Mouse (Mus musculus) frontal cortex, postnatal 14 days (tissue): ENCODE results near the gene Brf1.

Experiments used
- DNase-seq, 2 experiments: peaks; one replicate each; pipeline ENCODE4 v3.0.0; 2022; ENCODE audit warnings: low spot score in 2 of 2

Brf1 gene

GRCm38 (mm10) chr12:112976371-112977073 is 24.0 kb downstream of the Brf1 start, which contains the start of gene Btbd6:
Gene Btbd6 (plus strand): TSS chr12:112976482.
- peak; percentile 80 to 85 for DNase-seq

- no peak for DNase-seq
These were observed 25.8 kb downstream of the Brf1 start for GRCm38 (mm10) chr12:112974736-112975135.

- no peak for DNase-seq
These were observed 30.9 kb downstream of the Brf1 start for GRCm38 (mm10) chr12:112969616-112970015.

- DNase-seq: no peak
These were observed 31.6 kb downstream of the Brf1 start for GRCm38 (mm10) chr12:112968943-112969342.

- no peak for DNase-seq
These were observed 34.7 kb downstream of the Brf1 start for GRCm38 (mm10) chr12:112965783-112966182.

- no peak for DNase-seq
These were observed 38.6 kb downstream of the Brf1 start for GRCm38 (mm10) chr12:112961872-112962271.

- no peak for DNase-seq
These were observed 39.1 kb downstream of the Brf1 start for GRCm38 (mm10) chr12:112961428-112961827.

GRCm38 (mm10) chr12:112959421-112959820 is 41.1 kb downstream of the Brf1 start:
- no peak for DNase-seq

GRCm38 (mm10) chr12:112958303-112958702 is 42.2 kb downstream of the Brf1 start:
- no peak for DNase-seq

- DNase-seq: peak; percentile 62 to 73
These were observed 44.7 kb downstream of the Brf1 start for GRCm38 (mm10) chr12:112955800-112956199.

GRCm38 (mm10) chr12:112952926-112953565 is 47.5 kb downstream of the Brf1 start:
- DNase-seq: no peak

GRCm38 (mm10) chr12:112952433-112952832 is 48.1 kb downstream of the Brf1 start:
- DNase-seq: no peak

- no peak for DNase-seq
These were observed 49.2 kb downstream of the Brf1 start for GRCm38 (mm10) chr12:112951150-112951842.

- DNase-seq: no peak
These were observed 49.8 kb downstream of the Brf1 start for GRCm38 (mm10) chr12:112950761-112951129.

GRCm38 (mm10) chr12:112950040-112950760 is 50.3 kb downstream of the Brf1 start:
- DNase-seq: peak; percentile 86 to 92

- no peak for DNase-seq
These were observed 53.2 kb downstream of the Brf1 start for GRCm38 (mm10) chr12:112947307-112947706.

- no peak for DNase-seq
These were observed 56.8 kb downstream of the Brf1 start for GRCm38 (mm10) chr12:112943669-112944068.

GRCm38 (mm10) chr12:112941776-112942713 is 58.5 kb downstream of the Brf1 start, which contains the start of gene Nudt14:
Gene Nudt14 (minus strand): TSS chr12:112942124.
- peak in 1 of 2 experiments; percentile 57 for DNase-seq

GRCm38 (mm10) chr12:112941156-112941775 is 59.2 kb downstream of the Brf1 start:
- DNase-seq: no peak

GRCm38 (mm10) chr12:112940710-112941109 is 59.8 kb downstream of the Brf1 start:
- DNase-seq: no peak
